Mouse (Mus musculus): Measurements from ENCODE around the gene Ccdc34. TPM values are rescaled to one million over a fixed set of nuclear protein-coding genes. Genes with fewer than 3 reads are reported as not detected.

The Ccdc34 gene
- total RNA-seq, 2 experiments from 2014 or later = 11.0 to 11.6 TPM

GRCm38 (mm10) chr2:110176761-110177400 is 159.3 kb downstream of the Ccdc34 start:
- DNase-seq (ENCODE audit: low spot score in 2 of 2) = no peak

- DNase-seq (ENCODE audit: low spot score in 2 of 2) = no peak
Measured at GRCm38 (mm10) chr2:110177406-110177805, 159.8 kb downstream of the Ccdc34 start.

GRCm38 (mm10) chr2:110177879-110178278 is 160.3 kb downstream of the Ccdc34 start:
- DNase-seq (ENCODE audit: low spot score in 2 of 2) = no peak

- no peak for DNase-seq (ENCODE audit: low spot score in 2 of 2)
Measured at GRCm38 (mm10) chr2:110179669-110180315, 162.2 kb downstream of the Ccdc34 start.

- DNase-seq (ENCODE audit: low spot score in 2 of 2) = no peak
Measured at GRCm38 (mm10) chr2:110180316-110180670, 162.7 kb downstream of the Ccdc34 start.

- no peak for DNase-seq (ENCODE audit: low spot score in 2 of 2)
Measured at GRCm38 (mm10) chr2:110181666-110182065, 164.0 kb downstream of the Ccdc34 start.

GRCm38 (mm10) chr2:110182248-110182647 is 164.6 kb downstream of the Ccdc34 start:
- DNase-seq (ENCODE audit: low spot score in 2 of 2) = no peak

- DNase-seq (ENCODE audit: low spot score in 2 of 2) = no peak
Measured at GRCm38 (mm10) chr2:110182795-110183486, 165.3 kb downstream of the Ccdc34 start.

- DNase-seq (ENCODE audit: low spot score in 2 of 2) = no peak
Measured at GRCm38 (mm10) chr2:110184071-110184470, 166.5 kb downstream of the Ccdc34 start.

- DNase-seq (ENCODE audit: low spot score in 2 of 2) = no peak
Measured at GRCm38 (mm10) chr2:110186427-110186980, 168.9 kb downstream of the Ccdc34 start.

- DNase-seq (ENCODE audit: low spot score in 2 of 2) = no peak
Measured at GRCm38 (mm10) chr2:110188696-110189397, 171.2 kb downstream of the Ccdc34 start.

GRCm38 (mm10) chr2:110190416-110190815 is 172.8 kb downstream of the Ccdc34 start:
- no peak for DNase-seq (ENCODE audit: low spot score in 2 of 2)

GRCm38 (mm10) chr2:110191186-110191690 is 173.6 kb downstream of the Ccdc34 start:
- DNase-seq (ENCODE audit: low spot score in 2 of 2) = no peak

GRCm38 (mm10) chr2:110191965-110192701 is 174.5 kb downstream of the Ccdc34 start:
- no peak for DNase-seq (ENCODE audit: low spot score in 2 of 2)

- no peak for DNase-seq (ENCODE audit: low spot score in 2 of 2)
Measured at GRCm38 (mm10) chr2:110192702-110193312, 175.2 kb downstream of the Ccdc34 start.

- DNase-seq (ENCODE audit: low spot score in 2 of 2) = no peak
Measured at GRCm38 (mm10) chr2:110196551-110196950, 178.9 kb downstream of the Ccdc34 start.

- DNase-seq (ENCODE audit: low spot score in 2 of 2) = no peak
Measured at GRCm38 (mm10) chr2:110199648-110200047, 182.0 kb downstream of the Ccdc34 start.

- DNase-seq (ENCODE audit: low spot score in 2 of 2) = no peak
Measured at GRCm38 (mm10) chr2:110201770-110202169, 184.2 kb downstream of the Ccdc34 start.

- DNase-seq (ENCODE audit: low spot score in 2 of 2) = no peak
Measured at GRCm38 (mm10) chr2:110202716-110203497, 185.3 kb downstream of the Ccdc34 start.
